Mouse (Mus musculus) forebrain, embryonic 16.5 days (tissue): ENCODE measurements around the gene Bspry. TPM values are rescaled to one million over a fixed set of nuclear protein-coding genes. Genes with fewer than 3 reads are reported as not detected.

Experiments
- ATAC-seq: fragments of 200-750 bp; cut with Nextera tagmentation; 2 replicates; pipeline ENCODE4 v1.8.0; 2017; ENCODE audit warnings: mild to moderate bottlenecking, moderate library complexity
- H3K27ac ChIP-seq: fragments of 300-500 bp; sonication (generic); 2 replicates; pipeline ENCODE4 v1.5.1; 2014; ENCODE audit warnings: low read length, control low read depth
- H3K27me3 ChIP-seq: fragments of 300-500 bp; sonication (generic); replicated peaks from 2 replicates; pipeline ENCODE4 v1.6.1; 2014; ENCODE audit warnings: low read length; ENCODE audit not compliant: control insufficient read depth, insufficient read depth
- H3K36me3 ChIP-seq: fragments of 300-500 bp; sonication (generic); 2 replicates; pipeline ENCODE4 v1.6.1; 2014; ENCODE audit not compliant: control insufficient read depth, insufficient read depth
- H3K4me1 ChIP-seq: fragments of 300-500 bp; sonication (generic); replicated peaks from 2 replicates; pipeline ENCODE4 v1.6.1; 2014; ENCODE audit warnings: low read length; ENCODE audit not compliant: control insufficient read depth, insufficient read depth
- H3K4me2 ChIP-seq: fragments of 300-500 bp; sonication (generic); 2 replicates; pipeline ENCODE4 v1.6.1; 2014; ENCODE audit warnings: mild to moderate bottlenecking, low read length, control low read depth
- H3K4me3 ChIP-seq: fragments of 300-500 bp; sonication (generic); replicated peaks from 2 replicates; pipeline ENCODE4 v1.5.1; 2014; ENCODE audit warnings: mild to moderate bottlenecking, low read length, control low read depth
- H3K9ac ChIP-seq: fragments of 300-500 bp; sonication (generic); replicated peaks from 2 replicates; pipeline ENCODE4 v1.6.1; 2014; ENCODE audit warnings: low read depth, low read length, control low read depth
- H3K9me3 ChIP-seq: fragments of 300-500 bp; sonication (generic); 2 replicates; pipeline ENCODE4 v1.6.1; 2016; ENCODE audit warnings: low read length; ENCODE audit not compliant: control insufficient read depth
- WGBS: fragments of 180-500 bp; shearing (Covaris S2); extraction: QIAGEN DNeasy Blood & Tissue Kit; methylation state at CpG from one replicate; pipeline ENCODE4 v1.1.7; 2014; 5-methylcytosine and 5-hydroxymethylcytosine counted together
- polyA plus RNA-seq: library from polyadenylated mRNA; unstranded; fragments of >200 nt; fragmentation: Nextera tagmentation; extraction: Ambion mirVana; gene quantifications from 2 replicates; pipeline ENCODE4 v1.2.1, GENCODE M21; 2015

The Bspry gene
- polyA plus RNA-seq, 1 experiment from 2014 or later = 0.71 TPM

GRCm38 (mm10) chr4:62517538-62518415 is 37.9 kb downstream of the Bspry start:
- no peak overlapping the region for H3K4me2 ChIP-seq
- WGBS = 81% methylated on average over 10 of the region's 10 CpGs
- H3K4me1 ChIP-seq = peaks cover 11% of the 10 kb centered on the region
- no peak for ATAC-seq
- no peak overlapping the region for H3K27ac ChIP-seq
- H3K36me3 ChIP-seq = peaks cover 5% of the 10 kb centered on the region; the same call in 1 of the 2 replicates
- no peak overlapping the region for H3K9ac ChIP-seq
- H3K9me3 ChIP-seq = no peaks in the 10 kb centered on the region
- no peak overlapping the region for H3K4me3 ChIP-seq
- no peaks in the 10 kb centered on the region for H3K27me3 ChIP-seq

- 0 out of 2 replicates have a peak, but pooled peaks cover 2% of the 10 kb centered on the region for H3K36me3 ChIP-seq
- WGBS = 50% methylated on average over 13 of the region's 13 CpGs
- peak overlapping the region; percentile 78 for H3K4me3 ChIP-seq
- ATAC-seq = no peak
- H3K9me3 ChIP-seq = no peaks in the 10 kb centered on the region
- no peaks in the 10 kb centered on the region for H3K27me3 ChIP-seq
- peak overlapping the region; percentile 80 for H3K9ac ChIP-seq
- peaks cover 11% of the 10 kb centered on the region for H3K4me1 ChIP-seq
- H3K27ac ChIP-seq = peak overlapping the region; percentile 63; the same call in 1 of the 2 replicates
- peak overlapping the region; percentile 57 for H3K4me2 ChIP-seq
Observed at GRCm38 (mm10) chr4:62518416-62519121, 38.7 kb downstream of the Bspry start.

GRCm38 (mm10) chr4:62519122-62519848 is 39.4 kb downstream of the Bspry start:
- Histone ChIP-seq H3K4me3 (peak overlapping the region; percentile 78), H3K4me2 (peak overlapping the region; percentile 57), H3K36me3 (no peaks in the 10 kb centered on the region), H3K9me3 (no peaks in the 10 kb centered on the region), H3K27me3 (no peaks in the 10 kb centered on the region), H3K4me1 (peaks cover 17% of the 10 kb centered on the region), H3K27ac (peak overlapping the region; percentile 63), H3K9ac (peak overlapping the region; percentile 80)
- 1% methylated on average over 26 of the region's 26 CpGs for WGBS
- ATAC-seq = peak; percentile 82

DNA sequence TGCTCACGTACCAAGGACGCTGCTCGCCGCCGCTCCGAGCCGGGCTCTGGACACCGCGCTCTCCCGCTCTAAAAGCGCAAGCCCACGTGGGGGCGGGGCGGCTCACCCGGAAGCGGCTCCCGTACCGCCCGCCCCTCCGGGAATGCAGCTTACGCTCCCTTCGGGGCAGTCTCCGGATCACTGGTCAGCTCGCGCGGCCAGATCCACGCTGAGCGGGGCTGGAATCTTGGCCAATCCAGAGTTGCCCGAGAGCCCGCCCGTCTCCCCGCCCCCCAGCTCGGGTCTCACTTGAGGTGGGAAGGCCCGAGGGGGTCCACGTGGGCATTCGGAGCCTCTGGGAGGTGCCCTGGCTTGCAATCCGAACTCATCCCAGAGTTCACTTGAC is 40.0 kb downstream of the Bspry start, which contains the start of gene Alad:
Alad (minus strand) TSS at position 70 of the 385 bp plus-strand sequence.
- Histone ChIP-seq H3K9ac (peak within 1 kb of the TSS; percentile 80), H3K4me2 (peak within 1 kb of the TSS; percentile 57)
- peak; percentile 88 for ATAC-seq

DNA sequence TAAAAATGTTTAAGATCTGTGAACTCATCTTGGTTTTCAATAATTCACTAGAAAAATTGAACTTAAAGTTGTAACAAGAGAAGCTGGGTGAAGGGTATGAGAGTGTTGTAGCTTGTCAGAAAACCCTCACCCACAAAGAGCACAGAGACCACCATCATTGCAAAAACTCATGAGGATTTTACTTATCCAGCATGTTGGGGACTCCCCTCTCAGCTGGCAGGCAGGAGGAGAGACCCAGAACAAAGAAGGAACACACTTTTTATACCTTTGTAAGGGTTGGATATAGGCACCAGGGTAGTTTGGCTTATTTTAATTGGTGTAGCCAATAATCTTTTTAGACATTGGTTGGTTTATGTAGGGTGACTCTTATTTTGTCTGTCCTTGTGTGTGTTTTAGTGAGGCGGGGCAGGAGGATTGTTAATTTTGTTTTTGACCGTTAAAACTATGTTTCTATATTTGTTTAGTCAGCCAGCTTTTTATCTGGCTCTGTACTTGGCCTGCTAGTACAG is 41.1 kb downstream of the Bspry start:
- no peak overlapping the region for H3K4me3 ChIP-seq
- peaks cover 20% of the 10 kb centered on the region for H3K4me1 ChIP-seq
- H3K36me3 ChIP-seq = no peaks in the 10 kb centered on the region
- H3K4me2 ChIP-seq = no peak overlapping the region
- H3K27me3 ChIP-seq = no peaks in the 10 kb centered on the region
- no peak overlapping the region for H3K27ac ChIP-seq
- H3K9me3 ChIP-seq = no peaks in the 10 kb centered on the region
- no peak for ATAC-seq
- WGBS = 96% methylated on average over 2 of the region's 2 CpGs
- no peak overlapping the region for H3K9ac ChIP-seq

More for the DNA sequence above, 40.0 kb downstream of the Bspry start, which contains the start of gene Alad:
- no peaks in the 10 kb centered on the region for H3K36me3 ChIP-seq
- H3K4me3 ChIP-seq = peak within 1 kb of the TSS; percentile 78
- WGBS = under 1% methylated on average over 36 of the region's 37 CpGs
- no peaks in the 10 kb centered on the region for H3K27me3 ChIP-seq
- peaks cover 20% of the 10 kb centered on the region for H3K4me1 ChIP-seq
- H3K27ac ChIP-seq = peak within 1 kb of the TSS; percentile 63
- no peaks in the 10 kb centered on the region for H3K9me3 ChIP-seq

- H3K27me3 ChIP-seq = no peaks in the 10 kb centered on the region
- peak within 1 kb of the TSS; percentile 90 for H3K4me2 ChIP-seq
- peak within 1 kb of the TSS; percentile 78 for H3K4me3 ChIP-seq
- under 1% methylated on average over 59 of the region's 59 CpGs for WGBS
- ATAC-seq = peak; percentile 97
- H3K4me1 ChIP-seq = peaks cover 9% of the 10 kb centered on the region
- no peaks in the 10 kb centered on the region for H3K36me3 ChIP-seq
- H3K27ac ChIP-seq = peak within 1 kb of the TSS; percentile 98
- H3K9ac ChIP-seq = peak within 1 kb of the TSS; percentile 90
- no peaks in the 10 kb centered on the region for H3K9me3 ChIP-seq
Observed at GRCm38 (mm10) chr4:62524651-62525488, 45.0 kb downstream of the Bspry start, which contains the start of the genes Pole3 and 4933430I17Rik. Gene Pole3 (minus strand): TSS chr4:62525068. Gene 4933430I17Rik (plus strand): TSS chr4:62525369.

- WGBS = 0% methylated on average over 10 of the region's 10 CpGs
- Histone ChIP-seq H3K27me3 (no peaks in the 10 kb centered on the region), H3K4me1 (peaks cover 9% of the 10 kb centered on the region), H3K36me3 (no peaks in the 10 kb centered on the region), H3K9me3 (no peaks in the 10 kb centered on the region), H3K27ac (no peak overlapping the region; the same call in 1 of the 2 replicates), H3K4me3 (peak overlapping the region; percentile 78), H3K4me2 (peak overlapping the region; percentile 50), H3K9ac (peak overlapping the region; percentile 90)
- no peak for ATAC-seq
Observed at GRCm38 (mm10) chr4:62525489-62525811, 45.6 kb downstream of the Bspry start.

DNA sequence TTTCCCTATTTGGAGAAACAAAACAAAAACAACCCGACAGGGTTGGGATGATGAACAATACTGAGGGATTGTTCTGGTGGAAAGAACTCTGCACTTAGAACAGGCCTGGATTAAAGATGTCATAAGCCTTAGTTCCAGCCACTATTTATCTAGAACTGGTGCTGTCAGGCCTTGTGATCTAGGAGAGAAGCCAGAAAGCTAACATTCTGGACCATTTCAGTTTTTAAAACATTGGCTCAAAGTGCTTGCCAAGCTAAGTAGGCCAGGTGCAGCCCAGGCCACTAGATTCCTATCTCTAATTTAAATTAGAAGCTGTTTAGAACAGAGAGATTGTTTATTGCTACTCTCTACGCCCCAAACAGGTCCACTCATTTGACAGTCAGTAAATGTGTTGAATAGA is 46.4 kb downstream of the Bspry start:
- 60% methylated on average over 2 of the region's 2 CpGs for WGBS
- Histone ChIP-seq H3K36me3 (no peaks in the 10 kb centered on the region), H3K9me3 (no peaks in the 10 kb centered on the region), H3K4me1 (peaks cover 9% of the 10 kb centered on the region), H3K9ac (no peak overlapping the region), H3K4me2 (no peak overlapping the region), H3K27ac (no peak overlapping the region), H3K4me3 (no peak overlapping the region), H3K27me3 (no peaks in the 10 kb centered on the region)
- no peak for ATAC-seq
